10 mouse cellular contexts compared by ENCODE assay signal in the genomic region with DNA sequence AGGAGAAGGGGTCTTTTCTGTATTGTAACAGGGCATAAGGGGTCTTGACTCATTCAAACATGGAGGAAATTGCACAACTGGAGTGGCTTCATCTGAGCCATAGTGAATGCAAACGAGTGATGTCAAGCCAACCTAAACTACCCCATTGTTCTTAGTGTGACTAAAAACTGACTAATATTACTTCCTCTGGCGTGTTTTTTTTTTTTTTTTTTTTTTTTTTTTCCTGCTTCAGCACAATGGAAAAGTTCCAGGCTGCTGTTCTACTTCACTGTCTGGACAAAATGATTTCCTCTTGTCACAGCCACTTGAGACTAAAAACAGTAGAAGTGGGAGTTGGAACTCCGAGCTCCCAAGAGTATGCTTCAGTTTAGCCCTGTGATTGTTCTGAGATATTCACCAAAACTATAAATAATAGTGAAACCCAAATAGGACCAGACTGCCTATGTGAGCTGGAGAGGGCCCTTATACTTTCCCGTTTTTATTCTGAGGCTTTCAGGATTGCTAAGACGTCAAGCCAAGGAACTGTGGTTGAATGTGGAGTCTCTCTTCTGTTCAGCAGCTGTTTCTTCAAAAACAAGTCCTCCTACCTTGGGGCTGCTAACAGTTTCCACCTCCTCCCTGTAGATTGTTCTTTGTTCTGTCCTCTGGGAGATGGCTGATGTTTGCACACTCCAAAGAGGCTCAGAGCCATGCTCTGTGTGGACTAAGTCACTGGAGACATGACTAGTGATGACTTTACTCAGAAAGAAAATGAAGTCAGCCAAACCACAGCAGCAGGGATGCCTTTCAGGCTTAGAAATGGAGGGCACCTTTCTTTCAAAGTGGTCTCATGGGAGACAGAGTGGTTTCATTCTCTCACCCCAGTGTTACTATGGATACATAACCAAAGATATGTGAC.
DNase-seq lines count a peak whose midpoint lies in the region; TF ChIP-seq lines count a peak whose summit lies in the region.
"Had no signal": no experiment of that assay in that cellular context is flagged by ENCODE, and none has a peak within 500 bp of the region (broad histone marks: within the 10 kb centered on the region; RNA-seq: fewer than 3 reads in every experiment).

No protein-coding gene starts in this region.

- peak; percentile 46 for DNase-seq in kidney, adult 2 months
- no peak for DNase-seq in kidney, postnatal 4 days
- peak in 1 of 2 experiments; percentile 36 for DNase-seq in heart, adult 2 months
- DNase-seq in lung, postnatal 10 days: peak; percentile 31
- DNase-seq in right cerebral cortex, postnatal 10 days (ENCODE audit: low spot score in 2 of 2): no peak
- no peak for DNase-seq in layer of hippocampus, postnatal 36 days
- DNase-seq in layer of hippocampus, adult 9-11 months: no peak
- DNase-seq: cerebellum, postnatal 36 days had no signal

- H3ac ChIP-seq in C2C12 (ENCODE audit: control insufficient read depth, insufficient read length, low read depth): no peak overlapping the region

- no peaks in the 10 kb centered on the region for H3K79me2 ChIP-seq in C2C12 (ENCODE audit: control insufficient read depth, insufficient read depth)
- no peaks in the 10 kb centered on the region for H3K79me2 ChIP-seq in heart, adult 2 months (replicated peaks; ENCODE audit: control insufficient read depth, insufficient read depth, low read length)

- H3K4me1 ChIP-seq in kidney, adult 2 months (ENCODE audit: control insufficient read depth, insufficient read depth, low read length): peaks cover 7% of the 10 kb centered on the region
- H3K4me1 ChIP-seq in heart, adult 2 months (ENCODE audit: control insufficient read depth, insufficient read depth, low read length): peaks cover 7% of the 10 kb centered on the region

- no peak for TF ChIP-seq CTCF in kidney, adult 2 months (conservative IDR thresholded peaks at IDR 0.05; ENCODE audit: insufficient read depth, insufficient read length, low read depth, low read length)
- no peak for TF ChIP-seq CTCF in C2C12 (IDR thresholded peaks at IDR 0.05; ENCODE audit: control insufficient read depth, insufficient read depth, insufficient read length)
- no peak for TF ChIP-seq CTCF in heart, adult 2 months (IDR thresholded peaks at IDR 0.05)

- intact Hi-C loops in heart, adult 2 months (cut with DNase I): loop anchor here (1.0 kb wide), 1 partner anchor 48 kb away; no protein-coding TSS in a partner anchor

- no peak overlapping the region for H3K4me3 ChIP-seq in kidney, adult 2 months (ENCODE audit: insufficient read depth, low read depth, low read length)
- H3K4me3 ChIP-seq in C2C12 (ENCODE audit: insufficient read depth, poor library complexity, severe bottlenecking): no peak overlapping the region
- no peak overlapping the region for H3K4me3 ChIP-seq in heart, adult 2 months
- H3K4me3 ChIP-seq: forebrain, embryonic 10.5 days had no signal

- H3K27me3 ChIP-seq in kidney, adult 2 months (replicated peaks; ENCODE audit: control insufficient read depth, insufficient read depth, low read length): no peaks in the 10 kb centered on the region
- H3K27me3 ChIP-seq in C2C12 (ENCODE audit: control insufficient read depth, insufficient read depth, insufficient read length): no peaks in the 10 kb centered on the region
- H3K27me3 ChIP-seq in heart, adult 2 months (ENCODE audit: control insufficient read depth, insufficient read depth, low read length): no peaks in the 10 kb centered on the region

- H3K36me3 ChIP-seq in kidney, adult 2 months (ENCODE audit: control insufficient read depth, insufficient read depth, low read length): no peaks in the 10 kb centered on the region
- no peaks in the 10 kb centered on the region for H3K36me3 ChIP-seq in C2C12 (ENCODE audit: control insufficient read depth, insufficient read depth)
- peaks cover 10% of the 10 kb centered on the region for H3K36me3 ChIP-seq in heart, adult 2 months (ENCODE audit: control insufficient read depth, insufficient read depth, low read length)
- H3K36me3 ChIP-seq: forebrain, embryonic 10.5 days had no signal

- 60% methylated on average over 5 of the region's 5 CpGs for WGBS in kidney, adult 2 months
- WGBS in heart, adult 2 months: 15% methylated on average over 5 of the region's 5 CpGs

- TF ChIP-seq POLR2A in kidney, adult 2 months (IDR thresholded peaks at IDR 0.05; ENCODE audit: low read depth, low read length): no peak
- no peak for TF ChIP-seq POLR2A in heart, adult 2 months (IDR thresholded peaks at IDR 0.05; ENCODE audit: insufficient read depth, low read depth, low read length)

- H3K9ac ChIP-seq in heart, adult 2 months (ENCODE audit: low read depth, low read length): peak overlapping the region; percentile 9; the same call in 1 of the 2 replicates

- no peaks in the 10 kb centered on the region for H3K79me3 ChIP-seq in C2C12 (ENCODE audit: low read depth)

- H3K27ac ChIP-seq in kidney, adult 2 months (ENCODE audit: insufficient read depth, low read depth, low read length): no peak overlapping the region
- peak overlapping the region; percentile 38 for H3K27ac ChIP-seq in heart, adult 2 months
- H3K27ac ChIP-seq: forebrain, embryonic 10.5 days had no signal

- no peak for TF ChIP-seq EP300 in heart, adult 2 months (IDR thresholded peaks at IDR 0.05; ENCODE audit: insufficient read depth, low read depth, low read length)

TF ChIP-seq in C2C12, 6 proteins besides CTCF, POLR2A, EP300 and RAD21:
- peak; percentile 20 for TF ChIP-seq FOSL1 (IDR thresholded peaks at IDR 0.05; ENCODE audit: insufficient read depth, low read length, poor library complexity, severe bottlenecking)
- peak; percentile 99 for TF ChIP-seq CEBPB (IDR thresholded peaks at IDR 0.05; ENCODE audit: low read depth)
- no peak for TF ChIP-seq USF1 (IDR thresholded peaks at IDR 0.05; ENCODE audit: low read depth)
- TF ChIP-seq MAX (IDR thresholded peaks at IDR 0.05): peak; percentile 58

Comparison
In these comparisons a context has a peak if more than half of its experiments do, and no peak if none do; other contexts are left out.
1. DNase-seq: peak in kidney, adult 2 months (single experiment) and lung, postnatal 10 days (single experiment); none in kidney, postnatal 4 days (0 of 2), right cerebral cortex, postnatal 10 days (0 of 2), layer of hippocampus, postnatal 36 days (0 of 2) and layer of hippocampus, adult 9-11 months (single experiment).